Mouse (Mus musculus) kidney, embryonic 15.5 days (tissue): ENCODE data around the gene Fcgbp. TPM values are rescaled to one million over a fixed set of nuclear protein-coding genes. Genes with fewer than 3 reads are reported as not detected.

ENCODE experiments used
- ATAC-seq: fragments of 200-750 bp; cut with Nextera tagmentation; replicated peaks from 2 replicates; pipeline ENCODE4 v1.8.0; 2017; ENCODE audit warnings: moderate TSS enrichment; ENCODE audit not compliant: low FRiP score
- H3K27ac ChIP-seq: fragments of 300-500 bp; sonication (generic); 2 replicates; pipeline ENCODE4 v1.5.1; 2015; ENCODE audit warnings: mild to moderate bottlenecking, inconsistent platforms
- H3K27me3 ChIP-seq: fragments of 300-500 bp; sonication (generic); 2 replicates; pipeline ENCODE4 v1.6.1; 2015; ENCODE audit warnings: inconsistent platforms
- H3K36me3 ChIP-seq: fragments of 300-500 bp; sonication (generic); 2 replicates; pipeline ENCODE4 v1.6.1; 2015; ENCODE audit warnings: inconsistent platforms
- H3K4me1 ChIP-seq: fragments of 300-500 bp; sonication (generic); 2 replicates; pipeline ENCODE4 v1.6.1; 2015; ENCODE audit warnings: inconsistent platforms
- H3K4me2 ChIP-seq: fragments of 300-500 bp; sonication (generic); 2 replicates; pipeline ENCODE4 v1.6.1; 2015; ENCODE audit warnings: moderate library complexity, mild to moderate bottlenecking, inconsistent platforms
- H3K4me3 ChIP-seq: fragments of 300-500 bp; sonication (generic); replicated peaks from 2 replicates; pipeline ENCODE4 v1.5.1; 2015; ENCODE audit warnings: mild to moderate bottlenecking, inconsistent platforms
- H3K9ac ChIP-seq: fragments of 300-500 bp; sonication (generic); 2 replicates; pipeline ENCODE4 v1.6.1; 2015; ENCODE audit warnings: mild to moderate bottlenecking, inconsistent platforms
- H3K9me3 ChIP-seq: fragments of 300-500 bp; sonication (generic); replicated peaks from 2 replicates; pipeline ENCODE4 v1.6.1; 2016; ENCODE audit warnings: inconsistent platforms
- WGBS: fragments of 180-500 bp; shearing (Covaris S2); methylation state at CpG from one replicate; pipeline ENCODE4 v1.1.7; 2015; ENCODE audit warnings: mixed read lengths; 5-methylcytosine and 5-hydroxymethylcytosine counted together
- polyA plus RNA-seq: library from polyadenylated mRNA; unstranded; fragments of >200 nt; fragmentation: Nextera tagmentation; extraction: Ambion mirVana; gene quantifications from 2 replicates; pipeline ENCODE4 v1.2.1, GENCODE M21; 2015

Gene Fcgbp
- polyA plus RNA-seq, 1 experiment from 2014 or later = 0.58 TPM

- Histone ChIP-seq H3K27ac (no peak overlapping the region), H3K36me3 (no peaks in the 10 kb centered on the region), H3K4me3 (no peak overlapping the region), H3K9me3 (no peaks in the 10 kb centered on the region), H3K4me1 (no peaks in the 10 kb centered on the region), H3K4me2 (no peak overlapping the region), H3K27me3 (no peaks in the 10 kb centered on the region), H3K9ac (no peak overlapping the region)
- WGBS = 51% methylated on average over 6 of the region's 6 CpGs
- ATAC-seq = no peak
These were observed 88.3 kb downstream of the Fcgbp start for GRCm38 (mm10) chr7:28159292-28159691.

- Histone ChIP-seq H3K9ac (no peak overlapping the region), H3K36me3 (no peaks in the 10 kb centered on the region), H3K4me1 (no peaks in the 10 kb centered on the region), H3K4me3 (no peak overlapping the region), H3K4me2 (no peak overlapping the region), H3K9me3 (no peaks in the 10 kb centered on the region), H3K27ac (no peak overlapping the region), H3K27me3 (no peaks in the 10 kb centered on the region)
- WGBS = 84% methylated on average over 3 of the region's 3 CpGs
- ATAC-seq = no peak
These were observed 88.9 kb downstream of the Fcgbp start for GRCm38 (mm10) chr7:28159893-28160292.

- Histone ChIP-seq H3K4me3 (no peak overlapping the region), H3K9me3 (no peaks in the 10 kb centered on the region; the same call in 1 of the 2 replicates), H3K36me3 (no peaks in the 10 kb centered on the region), H3K4me2 (no peak overlapping the region), H3K9ac (no peak overlapping the region), H3K4me1 (no peaks in the 10 kb centered on the region), H3K27ac (no peak overlapping the region), H3K27me3 (no peaks in the 10 kb centered on the region)
- ATAC-seq = no peak
- WGBS = 47% methylated on average over 9 of the region's 9 CpGs
These were observed 90.2 kb downstream of the Fcgbp start for GRCm38 (mm10) chr7:28161163-28161749.

- Histone ChIP-seq H3K27ac (no peak overlapping the region), H3K36me3 (no peaks in the 10 kb centered on the region), H3K9me3 (no peaks in the 10 kb centered on the region; the same call in 1 of the 2 replicates), H3K4me3 (no peak overlapping the region), H3K27me3 (no peaks in the 10 kb centered on the region), H3K4me1 (peaks cover 12% of the 10 kb centered on the region), H3K4me2 (no peak overlapping the region), H3K9ac (no peak overlapping the region)
- ATAC-seq = no peak
- WGBS = 78% methylated on average over 6 of the region's 6 CpGs
These were observed 94.4 kb downstream of the Fcgbp start for GRCm38 (mm10) chr7:28165406-28165805.

GRCm38 (mm10) chr7:28168320-28169115, 97.5 kb downstream of the Fcgbp start:
- peak; percentile 30; the same call in 1 of the 2 replicates for ATAC-seq
- WGBS = 7% methylated on average over 9 of the region's 9 CpGs
- no peaks in the 10 kb centered on the region; the same call in 1 of the 2 replicates for H3K9me3 ChIP-seq
- H3K27me3 ChIP-seq = no peaks in the 10 kb centered on the region
- H3K36me3 ChIP-seq = no peaks in the 10 kb centered on the region
- H3K27ac ChIP-seq = peak overlapping the region; percentile 93
- H3K4me3 ChIP-seq = peak overlapping the region; percentile 97
- H3K4me1 ChIP-seq = peaks cover 29% of the 10 kb centered on the region
- peak overlapping the region; percentile 88 for H3K4me2 ChIP-seq
- peak overlapping the region; percentile 44 for H3K9ac ChIP-seq

- Histone ChIP-seq H3K27ac (peak within 1 kb of the TSS; percentile 93), H3K4me3 (peak within 1 kb of the TSS; percentile 97), H3K27me3 (no peaks in the 10 kb centered on the region), H3K36me3 (peaks cover 2% of the 10 kb centered on the region; the same call in 1 of the 2 replicates), H3K4me2 (peak within 1 kb of the TSS; percentile 88), H3K9ac (peak within 1 kb of the TSS; percentile 85), H3K4me1 (peaks cover 29% of the 10 kb centered on the region), H3K9me3 (no peaks in the 10 kb centered on the region; the same call in 1 of the 2 replicates)
- under 1% methylated on average over 80 of the region's 80 CpGs for WGBS
- peak; percentile 91 for ATAC-seq
These were observed 98.7 kb downstream of the Fcgbp start, which contains the start of gene Fbl for GRCm38 (mm10) chr7:28169489-28170422. TSS of gene Fbl (plus strand) at chr7:28169710.

Other genes starting within 250 kb of the Fcgbp start
- 8.3 and 8.8 TPM in 2 replicates for gene Zfp59, start 232.6 kb upstream of the Fcgbp start, polyA plus RNA-seq
- 3.9 TPM in 2 replicates for gene Zfp607a, start 213.7 kb upstream of the Fcgbp start, polyA plus RNA-seq
- gene Zfp974, start 141.8 kb upstream of the Fcgbp start, polyA plus RNA-seq = 10.4 and 12.4 TPM in 2 replicates
- 21.5 and 23.0 TPM in 2 replicates for gene Zfp780b, start 92.1 kb upstream of the Fcgbp start, polyA plus RNA-seq
- 5.1 and 5.5 TPM in 2 replicates for gene Zfp850, start 57.1 kb upstream of the Fcgbp start, polyA plus RNA-seq
- gene Psmc4, start 21.1 kb upstream of the Fcgbp start, polyA plus RNA-seq = 299 and 310 TPM in 2 replicates
- 0.03 TPM in 1 of 2 replicates, not detected in the other for gene 9530053A07Rik, start 58.2 kb downstream of the Fcgbp start, polyA plus RNA-seq
- 147 and 154 TPM in 2 replicates for gene Fbl, start 98.5 kb downstream of the Fcgbp start, polyA plus RNA-seq
- gene Dyrk1b, start 108.2 kb downstream of the Fcgbp start, polyA plus RNA-seq = 14.3 and 15.7 TPM in 2 replicates
- 1.8 and 2.1 TPM in 2 replicates for gene Eid2, start 196.6 kb downstream of the Fcgbp start, polyA plus RNA-seq
- gene Eid2b, start 206.5 kb downstream of the Fcgbp start, polyA plus RNA-seq = 11.4 and 11.6 TPM in 2 replicates
- gene Selenov, start 219.9 kb downstream of the Fcgbp start, polyA plus RNA-seq = 0.42 and 0.57 TPM in 2 replicates
- gene Dll3, start 231.0 kb downstream of the Fcgbp start, polyA plus RNA-seq = 0.52 and 0.63 TPM in 2 replicates
- gene Timm50, start 240.8 kb downstream of the Fcgbp start, polyA plus RNA-seq = 154 and 160 TPM in 2 replicates